Mouse (Mus musculus): Measurements from ENCODE around the gene Timm10b. TPM values are rescaled to one million over a fixed set of nuclear protein-coding genes. Genes with fewer than 3 reads are reported as not detected.

Gene Timm10b
- total RNA-seq (2021) = 10 to 100 TPM; 62.8 to 69.2 TPM

GRCm38 (mm10) chr7:105639756-105640155 lies at the start of gene Timm10b:
Gene Timm10b (plus strand): TSS chr7:105640056.
- intact Hi-C loops (cut with DNase I) = loop anchor here (10.0 kb wide), 1 partner anchor 95 kb away; the partner anchor contains the start of genes Ilk and Rrp8
- no peak for DNase-seq (ENCODE audit: low spot score in 2 of 2)

- DNase-seq (ENCODE audit: low spot score in 2 of 2) = no peak
- intact Hi-C loops (cut with DNase I) = no loop called here
These were observed 49.8 kb upstream of the Timm10b start for GRCm38 (mm10) chr7:105590097-105590496.

GRCm38 (mm10) chr7:105602860-105603623 lies 36.8 kb upstream of the Timm10b start:
- DNase-seq (ENCODE audit: low spot score in 2 of 2) = peak; percentile 63 to 65
- intact Hi-C loops (cut with DNase I) = no loop called here

- no peak for DNase-seq (ENCODE audit: low spot score in 2 of 2)
- intact Hi-C loops (cut with DNase I) = no loop called here
These were observed 31.4 kb upstream of the Timm10b start for GRCm38 (mm10) chr7:105608467-105608866.

- intact Hi-C loops (cut with DNase I) = no loop called here
- DNase-seq (ENCODE audit: low spot score in 2 of 2) = no peak
These were observed 28.1 kb upstream of the Timm10b start for GRCm38 (mm10) chr7:105611767-105612166.

GRCm38 (mm10) chr7:105614400-105614799 lies 25.5 kb upstream of the Timm10b start:
- no peak for DNase-seq (ENCODE audit: low spot score in 2 of 2)
- intact Hi-C loops (cut with DNase I) = no loop called here

GRCm38 (mm10) chr7:105615720-105616119 lies 24.1 kb upstream of the Timm10b start:
- no peak for DNase-seq (ENCODE audit: low spot score in 2 of 2)
- intact Hi-C loops (cut with DNase I) = no loop called here

- DNase-seq (ENCODE audit: low spot score in 2 of 2) = no peak
- intact Hi-C loops (cut with DNase I) = no loop called here
These were observed 23.3 kb upstream of the Timm10b start for GRCm38 (mm10) chr7:105616561-105616960.

- no peak for DNase-seq (ENCODE audit: low spot score in 2 of 2)
- intact Hi-C loops (cut with DNase I) = no loop called here
These were observed 22.0 kb upstream of the Timm10b start for GRCm38 (mm10) chr7:105617810-105618209.

- intact Hi-C loops (cut with DNase I) = no loop called here
- no peak for DNase-seq (ENCODE audit: low spot score in 2 of 2)
These were observed 20.2 kb upstream of the Timm10b start for GRCm38 (mm10) chr7:105619701-105620100.

- intact Hi-C loops (cut with DNase I) = no loop called here
- peak in 1 of 2 experiments; percentile 68 for DNase-seq (ENCODE audit: low spot score in 2 of 2)
These were observed 18.8 kb upstream of the Timm10b start for GRCm38 (mm10) chr7:105621053-105621452.

- intact Hi-C loops (cut with DNase I) = no loop called here
- DNase-seq (ENCODE audit: low spot score in 2 of 2) = peak; percentile 25 to 73
These were observed 18.1 kb upstream of the Timm10b start for GRCm38 (mm10) chr7:105621646-105622292.

- intact Hi-C loops (cut with DNase I) = no loop called here
- no peak for DNase-seq (ENCODE audit: low spot score in 2 of 2)
These were observed 14.5 kb upstream of the Timm10b start for GRCm38 (mm10) chr7:105625397-105625796.

- DNase-seq (ENCODE audit: low spot score in 2 of 2) = peak; percentile 22 to 56
- intact Hi-C loops (cut with DNase I) = no loop called here
These were observed 11.2 kb upstream of the Timm10b start for GRCm38 (mm10) chr7:105628633-105629032.

GRCm38 (mm10) chr7:105632551-105632972 lies 7.3 kb upstream of the Timm10b start:
- intact Hi-C loops (cut with DNase I) = loop anchor here (2.0 to 5.0 kb wide), 3 partner anchors 52 to 230 kb away; partner anchors contain the start of genes Apbb1, Cnga4, Fam160a2 and Smpd1
- DNase-seq (ENCODE audit: low spot score in 2 of 2) = peak in 1 of 2 experiments; percentile 28

- intact Hi-C loops (cut with DNase I) = loop anchor here (2.0 to 5.0 kb wide), 3 partner anchors 52 to 231 kb away; partner anchors contain the start of genes Apbb1, Cnga4, Fam160a2 and Smpd1
- peak; percentile 89 to 94 for DNase-seq (ENCODE audit: low spot score in 2 of 2)
These were observed 6.6 kb upstream of the Timm10b start, which contains the start of gene Trim3 for GRCm38 (mm10) chr7:105633127-105633800. Gene Trim3 (minus strand): TSS chr7:105633571.

- intact Hi-C loops (cut with DNase I) = loop anchor here (2.0 to 5.0 kb wide), 3 partner anchors 53 to 231 kb away; partner anchors contain the start of genes Apbb1, Cnga4, Fam160a2 and Smpd1
- no peak for DNase-seq (ENCODE audit: low spot score in 2 of 2)
These were observed 6.1 kb upstream of the Timm10b start for GRCm38 (mm10) chr7:105633801-105634135.

- intact Hi-C loops (cut with DNase I) = loop anchor here (5.0 kb wide), 1 partner anchor 232 kb away; the partner anchor contains the start of genes Cnga4 and Fam160a2
- DNase-seq (ENCODE audit: low spot score in 2 of 2) = no peak
These were observed 5.5 kb upstream of the Timm10b start for GRCm38 (mm10) chr7:105634272-105634920.

- no peak for DNase-seq (ENCODE audit: low spot score in 2 of 2)
- intact Hi-C loops (cut with DNase I) = no loop called here
These were observed 4.1 kb upstream of the Timm10b start for GRCm38 (mm10) chr7:105635726-105636125.

Data from left cerebral cortex, postnatal 25 days (tissue).